Mouse (Mus musculus) G1E (cell line): ENCODE data around the gene Ralb. TPM values are rescaled to one million over a fixed set of nuclear protein-coding genes. Genes with fewer than 3 reads are reported as not detected.

Source experiments
- ATAC-seq: 2 replicates; pipeline ENCODE4 v1.8.0; 2016; ENCODE audit warnings: mild to moderate bottlenecking; ENCODE audit not compliant: insufficient number of reproducible peaks, poor library complexity, low FRiP score, severe bottlenecking; ENCODE audit errors: extremely low read depth
- DNase-seq: peaks from one replicate; pipeline ENCODE4 v3.0.0; 2012; ENCODE audit warnings: low spot score
- H3K27me3 ChIP-seq: 2 replicates; pipeline ENCODE4 v1.6.1; 2012; ENCODE audit warnings: mild to moderate bottlenecking, low read length, inconsistent platforms; ENCODE audit not compliant: insufficient read depth
- H3K36me3 ChIP-seq: replicated peaks from 2 replicates; pipeline ENCODE3; 2012; ENCODE audit warnings: mild to moderate bottlenecking, inconsistent platforms
- H3K4me1 ChIP-seq: 2 replicates; pipeline ENCODE4 v1.6.1; 2012; ENCODE audit warnings: low read depth, low read length, inconsistent platforms, mixed read lengths; ENCODE audit not compliant: insufficient read depth
- H3K4me3 ChIP-seq: 2 replicates; pipeline ENCODE4 v1.5.1; 2012; ENCODE audit warnings: low read depth, mild to moderate bottlenecking, inconsistent platforms, low read length, moderate library complexity, mixed read lengths
- H3K9me3 ChIP-seq: replicated peaks from 2 replicates; pipeline ENCODE4 v1.6.1; 2012; ENCODE audit warnings: inconsistent platforms
- CTCF ChIP-seq: IDR thresholded peaks from 2 replicates; pipeline ENCODE4 v1.5.1; 2012; ENCODE audit warnings: low read depth, low read length, inconsistent platforms, mixed read lengths
- GATA1 ChIP-seq: IDR thresholded peaks from 2 replicates; pipeline ENCODE4 v1.6.1; 2012; ENCODE audit warnings: borderline replicate concordance, low read length, inconsistent platforms, mixed read lengths
- GATA2 ChIP-seq: IDR thresholded peaks from 2 replicates; pipeline ENCODE4 v1.6.1; 2012; ENCODE audit warnings: low read depth, low read length, inconsistent platforms, borderline replicate concordance
- POLR2AphosphoS5 ChIP-seq: IDR thresholded peaks from 2 replicates; pipeline ENCODE4 v1.6.1; 2012; ENCODE audit warnings: low read depth, low read length, inconsistent platforms; ENCODE audit not compliant: insufficient replicate concordance
- TAL1 ChIP-seq: conservative IDR thresholded peaks from 2 replicates; pipeline ENCODE4 v1.6.1; 2012; ENCODE audit warnings: low read depth, low read length, inconsistent platforms, mixed read lengths
- polyA plus RNA-seq: library from polyadenylated mRNA; stranded (reverse); fragments of >175 nt; gene quantifications from 2 replicates; pipeline ENCODE4 v1.2.3, GENCODE M21; 2012
- total RNA-seq, 2 experiments: library from RNA; stranded (forward) in 1 of 2; stranded (reverse) in 1 of 2; fragments of 200-1000 nt in 1 of 2; fragments of >200 nt in 1 of 2; fragmentation: Nextera tagmentation in 1 of 2; gene quantifications; 2 replicates each; pipeline ENCODE4 v1.2.3; 2014 to 2017

Gene Ralb
- total and polyA plus RNA-seq, 3 experiments, result 37.4 to 97.4 (median 60.5) TPM

- DNase-seq, result no peak
These were observed 14.2 kb upstream of the Ralb start for GRCm38 (mm10) chr1:119518786-119519185.

GRCm38 (mm10) chr1:119518060-119518459 is 13.5 kb upstream of the Ralb start:
- no peak overlapping the region for H3K4me3 ChIP-seq
- no peak for TF ChIP-seq CTCF
- no peak for TF ChIP-seq TAL1
- no peak for TF ChIP-seq GATA1
- no peak for TF ChIP-seq GATA2
- no peak for TF ChIP-seq POLR2AphosphoS5
- H3K36me3 ChIP-seq, result peaks cover 32% of the 10 kb centered on the region
- peaks cover 26% of the 10 kb centered on the region for H3K4me1 ChIP-seq
- no peak for ATAC-seq
- no peak for DNase-seq
- H3K9me3 ChIP-seq, result peaks cover 3% of the 10 kb centered on the region
- peaks cover 14% of the 10 kb centered on the region for H3K27me3 ChIP-seq

More at GRCm38 (mm10) chr1:119518786-119519185, 14.2 kb upstream of the Ralb start:
- Histone ChIP-seq H3K36me3 (peaks cover 38% of the 10 kb centered on the region), H3K27me3 (peaks cover 10% of the 10 kb centered on the region; the same call in 1 of the 2 replicates), H3K4me3 (no peak overlapping the region), H3K9me3 (peaks cover 3% of the 10 kb centered on the region), H3K4me1 (peaks cover 29% of the 10 kb centered on the region)
- no peak for ATAC-seq
- TF ChIP-seq TAL1 (no peak), CTCF (no peak), GATA1 (no peak), POLR2AphosphoS5 (no peak), GATA2 (no peak)

GRCm38 (mm10) chr1:119510857-119511256 is 6.3 kb upstream of the Ralb start:
- no peak for DNase-seq
- no peaks in the 10 kb centered on the region for H3K36me3 ChIP-seq
- peaks cover 35% of the 10 kb centered on the region for H3K4me1 ChIP-seq
- H3K4me3 ChIP-seq, result no peak overlapping the region
- TF ChIP-seq CTCF (no peak), TAL1 (no peak), GATA2 (no peak), GATA1 (no peak), POLR2AphosphoS5 (no peak)
- H3K27me3 ChIP-seq, result peaks cover 72% of the 10 kb centered on the region
- H3K9me3 ChIP-seq, result no peaks in the 10 kb centered on the region
- no peak for ATAC-seq

GRCm38 (mm10) chr1:119510409-119510808 is 5.8 kb upstream of the Ralb start:
- H3K4me3 ChIP-seq, result no peak overlapping the region
- no peak for DNase-seq
- no peaks in the 10 kb centered on the region for H3K9me3 ChIP-seq
- ATAC-seq, result no peak
- no peak for TF ChIP-seq CTCF
- no peak for TF ChIP-seq GATA2
- peaks cover 39% of the 10 kb centered on the region for H3K4me1 ChIP-seq
- H3K27me3 ChIP-seq, result peaks cover 73% of the 10 kb centered on the region
- H3K36me3 ChIP-seq, result no peaks in the 10 kb centered on the region

GRCm38 (mm10) chr1:119509474-119509873 is 4.9 kb upstream of the Ralb start:
- peaks cover 69% of the 10 kb centered on the region for H3K27me3 ChIP-seq
- ATAC-seq (no peak), DNase-seq (no peak)

GRCm38 (mm10) chr1:119508548-119508947 is 4.0 kb upstream of the Ralb start:
- peaks cover 48% of the 10 kb centered on the region for H3K4me1 ChIP-seq
- TF ChIP-seq GATA2, result no peak
- TF ChIP-seq CTCF, result no peak
- H3K4me3 ChIP-seq, result no peak overlapping the region
- H3K9me3 ChIP-seq, result no peaks in the 10 kb centered on the region
- no peak for DNase-seq
- H3K36me3 ChIP-seq, result no peaks in the 10 kb centered on the region
- ATAC-seq, result no peak
- peaks cover 65% of the 10 kb centered on the region for H3K27me3 ChIP-seq

More at GRCm38 (mm10) chr1:119509474-119509873, 4.9 kb upstream of the Ralb start:
- no peak for TF ChIP-seq POLR2AphosphoS5
- no peak for TF ChIP-seq GATA1
- TF ChIP-seq TAL1, result no peak
- no peak for TF ChIP-seq CTCF
- TF ChIP-seq GATA2, result no peak
- peaks cover 46% of the 10 kb centered on the region for H3K4me1 ChIP-seq
- H3K4me3 ChIP-seq, result no peak overlapping the region
- no peaks in the 10 kb centered on the region for H3K36me3 ChIP-seq
- no peaks in the 10 kb centered on the region for H3K9me3 ChIP-seq

- no peaks in the 10 kb centered on the region for H3K9me3 ChIP-seq
- peaks cover 13% of the 10 kb centered on the region for H3K36me3 ChIP-seq
- ATAC-seq, result no peak
- no peak overlapping the region for H3K4me3 ChIP-seq
- H3K27me3 ChIP-seq, result peaks cover 48% of the 10 kb centered on the region
- no peak for DNase-seq
- TF ChIP-seq CTCF (no peak), GATA1 (no peak), TAL1 (no peak), GATA2 (no peak), POLR2AphosphoS5 (no peak)
- peaks cover 68% of the 10 kb centered on the region for H3K4me1 ChIP-seq
These were observed 1.4 kb upstream of the Ralb start for GRCm38 (mm10) chr1:119505951-119506350.
